Mouse (Mus musculus): ENCODE data around the gene Sass6.

GRCm38 (mm10) chr3:116634091-116634490 lies 39.3 kb downstream of the Sass6 start:
- no peak for TF ChIP-seq POLR2AphosphoS2 (IDR thresholded peaks at IDR 0.05; ENCODE audit: insufficient read length, low read depth)
- TF ChIP-seq POLR2A (IDR thresholded peaks at IDR 0.05; ENCODE audit: insufficient read length, low read depth), result no peak
- TF ChIP-seq USF1 (IDR thresholded peaks at IDR 0.05; ENCODE audit: low read depth), result no peak
- TF ChIP-seq TCF12 (IDR thresholded peaks at IDR 0.05; ENCODE audit: insufficient read depth, poor library complexity, severe bottlenecking), result no peak
